7 mouse cellular contexts compared by ENCODE assay signal in the genomic region with DNA sequence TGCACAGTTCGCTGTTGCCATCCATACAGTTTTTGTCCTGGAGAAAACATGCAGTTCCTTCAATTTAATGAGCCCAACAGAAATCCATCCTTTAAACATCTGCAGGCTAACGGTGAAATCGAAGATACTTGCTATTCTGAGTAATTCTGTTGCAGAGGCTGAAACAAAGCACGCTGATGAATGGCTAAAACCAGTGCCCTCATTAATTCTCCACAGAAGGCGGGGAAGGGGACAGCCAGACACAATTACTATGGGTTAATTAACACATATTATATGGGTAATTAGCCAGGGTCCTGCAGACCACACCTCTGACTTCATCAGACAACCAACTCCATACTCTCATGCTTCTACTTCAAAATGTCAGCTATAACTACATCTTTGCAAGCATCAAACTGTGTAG. TPM values are rescaled to one million over a fixed set of nuclear protein-coding genes. Genes with fewer than 3 reads are reported as not detected.
DNase-seq lines count a peak whose midpoint lies in the region; ATAC-seq and TF ChIP-seq lines count a peak whose summit lies in the region.

No protein-coding gene starts in this region.

- H3K4me3 ChIP-seq in left cerebral cortex, adult 2 months: peak overlapping the region; percentile 23; the same call in 1 of the 2 replicates
- peak overlapping the region; percentile 28 for H3K4me3 ChIP-seq in forebrain, embryonic 13.5 days
- H3K4me3 ChIP-seq in intestine, postnatal 0 days (ENCODE audit: low read depth, low read length): no peak overlapping the region; the same call in 1 of the 2 replicates
- H3K4me3 ChIP-seq in neural tube, embryonic 15.5 days (replicated peaks): peak overlapping the region; percentile 19; the same call in 1 of the 2 replicates

- H3K36me3 ChIP-seq in forebrain, embryonic 13.5 days (ENCODE audit: poor library complexity, severe bottlenecking): no peaks in the 10 kb centered on the region
- no peaks in the 10 kb centered on the region for H3K36me3 ChIP-seq in intestine, postnatal 0 days (ENCODE audit: control insufficient read depth, insufficient read depth)
- H3K36me3 ChIP-seq in neural tube, embryonic 15.5 days: 0 out of 2 replicates have a peak, but pooled peaks cover 3% of the 10 kb centered on the region

- peaks cover 13% of the 10 kb centered on the region for H3K27me3 ChIP-seq in forebrain, embryonic 13.5 days
- H3K27me3 ChIP-seq in intestine, postnatal 0 days (replicated peaks; ENCODE audit: control insufficient read depth, insufficient read depth, low read length): no peaks in the 10 kb centered on the region
- H3K27me3 ChIP-seq in neural tube, embryonic 15.5 days (replicated peaks): no peaks in the 10 kb centered on the region

- peak overlapping the region; percentile 59 for H3K4me2 ChIP-seq in forebrain, embryonic 13.5 days
- peak overlapping the region; percentile 49 for H3K4me2 ChIP-seq in intestine, postnatal 0 days (replicated peaks; ENCODE audit: low read depth)
- peak overlapping the region; percentile 51 for H3K4me2 ChIP-seq in neural tube, embryonic 15.5 days

- H3K27ac ChIP-seq in left cerebral cortex, adult 2 months: peak overlapping the region; percentile 0; the same call in 1 of the 2 replicates
- H3K27ac ChIP-seq in forebrain, embryonic 13.5 days: peak overlapping the region; percentile 80
- H3K27ac ChIP-seq in intestine, postnatal 0 days (ENCODE audit: low read depth, low read length): no peak overlapping the region
- H3K27ac ChIP-seq in neural tube, embryonic 15.5 days (replicated peaks): peak overlapping the region; percentile 46

- peak overlapping the region; percentile 47; the same call in 1 of the 2 replicates for H3K9ac ChIP-seq in forebrain, embryonic 13.5 days
- H3K9ac ChIP-seq in intestine, postnatal 0 days (ENCODE audit: low read depth, low read length): no peak overlapping the region
- peak overlapping the region; percentile 1; the same call in 1 of the 2 replicates for H3K9ac ChIP-seq in neural tube, embryonic 15.5 days (replicated peaks)

- no peak for DNase-seq in left cerebral cortex, adult 2 months (ENCODE audit: extremely low spot score in 1 of 2, low spot score in 2 of 2)
- no peak for DNase-seq in left cerebral cortex, adult 11 months (ENCODE audit: low spot score)
- DNase-seq in frontal cortex, postnatal 25 days (ENCODE audit: low spot score in 2 of 2): no peak
- no peak for DNase-seq in left cerebral cortex, adult 18-20 months (ENCODE audit: low spot score in 2 of 2)

- peak; percentile 75 for ATAC-seq in forebrain, embryonic 13.5 days
- ATAC-seq in intestine, postnatal 0 days: no peak
- ATAC-seq in neural tube, embryonic 15.5 days (ENCODE audit: low FRiP score): peak; percentile 37; the same call in 1 of the 2 replicates

- H3K9me3 ChIP-seq in forebrain, embryonic 13.5 days (replicated peaks): no peaks in the 10 kb centered on the region
- no peaks in the 10 kb centered on the region for H3K9me3 ChIP-seq in intestine, postnatal 0 days (ENCODE audit: control insufficient read depth)
- no peaks in the 10 kb centered on the region for H3K9me3 ChIP-seq in neural tube, embryonic 15.5 days (replicated peaks)

- no peak for TF ChIP-seq CTCF in left cerebral cortex, adult 2 months (IDR thresholded peaks at IDR 0.05)
- no peak for TF ChIP-seq CTCF in intestine, postnatal 0 days (IDR thresholded peaks at IDR 0.05; ENCODE audit: low read depth)

- H3K4me1 ChIP-seq in forebrain, embryonic 13.5 days: peaks cover 41% of the 10 kb centered on the region
- no peaks in the 10 kb centered on the region for H3K4me1 ChIP-seq in intestine, postnatal 0 days (replicated peaks; ENCODE audit: control insufficient read depth, insufficient read depth, low read length)
- peaks cover 38% of the 10 kb centered on the region for H3K4me1 ChIP-seq in neural tube, embryonic 15.5 days

- intact Hi-C loops in left cerebral cortex, adult 2 months (cut with DNase I): no loop called here

- WGBS in forebrain, embryonic 13.5 days: 6% methylated on average over 5 of the region's 5 CpGs
- WGBS in intestine, postnatal 0 days: 41% methylated on average over 5 of the region's 5 CpGs
- 9% methylated on average over 5 of the region's 5 CpGs for WGBS in neural tube, embryonic 15.5 days

RNA-seq across cellular contexts. Expression of gene Mtcl1, which starts 32.2 kb away (rescaled TPM):
- total RNA-seq in left cerebral cortex, adult 2 months (2021): 100 to 1,000 TPM; 103 to 122 TPM
- 33.0 and 33.9 TPM in 2 replicates for polyA plus RNA-seq in forebrain, embryonic 13.5 days (2015; fragmentation: Nextera tagmentation; extraction: Ambion mirVana)
- polyA plus RNA-seq in intestine, postnatal 0 days (2015; fragmentation: Nextera tagmentation; extraction: Ambion mirVana): 1.5 and 1.9 TPM in 2 replicates
- polyA plus RNA-seq in neural tube, embryonic 15.5 days (2015; fragmentation: Nextera tagmentation; extraction: Ambion mirVana): 26.5 and 27.7 TPM in 2 replicates
- 100 to 1,000 TPM; 109 to 122 TPM for total RNA-seq in left cerebral cortex, adult 18-20 months (2021)
